Mouse (Mus musculus) megakaryocyte, embryonic 14.5 days (primary cell): ENCODE data around the gene Fam71b.

ENCODE experiments used
- FLI1 ChIP-seq: IDR thresholded peaks from 2 replicates; pipeline ENCODE4 v1.6.1; 2012; ENCODE audit warnings: low read length, inconsistent platforms, mixed read lengths
- GATA1 ChIP-seq: IDR thresholded peaks from 3 replicates; pipeline ENCODE4 v1.6.1; 2012; ENCODE audit warnings: mixed read lengths, low read length, inconsistent platforms, borderline replicate concordance

DNA sequence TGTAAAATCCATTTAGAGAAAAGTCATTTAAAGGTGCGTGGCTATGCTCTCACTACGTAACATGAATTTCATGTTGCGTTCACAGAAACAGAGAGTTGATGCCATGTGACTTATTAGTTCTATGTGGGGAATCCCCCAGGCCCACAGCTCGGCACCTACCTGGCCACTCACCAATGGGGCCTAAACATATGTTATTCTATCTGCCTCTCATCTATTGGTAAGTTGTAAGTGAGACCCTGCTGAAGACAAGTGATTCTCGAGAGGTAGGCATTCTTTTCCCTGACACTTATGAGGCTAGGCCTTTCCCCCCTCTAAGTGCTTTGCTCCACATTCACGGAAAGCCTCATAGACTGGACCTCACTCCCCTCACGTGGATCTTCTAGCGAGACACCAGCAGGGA lies 9.8 kb upstream of the Fam71b start:
- TF ChIP-seq GATA1: no peak
- no peak for TF ChIP-seq FLI1
